Mouse (Mus musculus) 3T3-L1 (cell line): Measurements from ENCODE around the gene Nras.

Experiments used
- DNase-seq: peaks from one replicate; pipeline ENCODE4 v3.0.0-alpha.2; 2015; ENCODE audit warnings: low read depth, low spot score

Gene Nras

GRCm38 (mm10) chr3:103098662-103099061 is 40.6 kb downstream of the Nras start:
- no peak for DNase-seq

GRCm38 (mm10) chr3:103099667-103100066 is 41.6 kb downstream of the Nras start:
- DNase-seq: peak; percentile 31

GRCm38 (mm10) chr3:103100735-103101134 is 42.6 kb downstream of the Nras start:
- peak; percentile 66 for DNase-seq

GRCm38 (mm10) chr3:103101194-103101593 is 43.1 kb downstream of the Nras start:
- DNase-seq: no peak

GRCm38 (mm10) chr3:103101909-103102308 is 43.8 kb downstream of the Nras start:
- DNase-seq: no peak

GRCm38 (mm10) chr3:103102454-103103390 is 44.6 kb downstream of the Nras start, which contains the start of gene Dennd2c:
Gene Dennd2c, plus strand, starts transcription at chr3:103102604.
- peak; percentile 91 for DNase-seq

GRCm38 (mm10) chr3:103107565-103108240 is 49.6 kb downstream of the Nras start:
- no peak for DNase-seq

GRCm38 (mm10) chr3:103112216-103112615 is 54.1 kb downstream of the Nras start:
- no peak for DNase-seq
